Mouse (Mus musculus) lung, adult 2 months (tissue): ENCODE data around the gene Tas2r119.

Experiments used
- CTCF ChIP-seq: fragments of 200-500 bp; IDR thresholded peaks from 2 replicates; pipeline ENCODE4 v1.5.1; 2011; ENCODE audit warnings: mild to moderate bottlenecking, low read length, control low read depth; ENCODE audit not compliant: insufficient read depth
- POLR2A ChIP-seq: fragments of 200-500 bp; IDR thresholded peaks from 2 replicates; pipeline ENCODE4 v1.6.1; 2011; ENCODE audit warnings: low read depth, mild to moderate bottlenecking, control low read depth, low read length, borderline replicate concordance; ENCODE audit errors: extremely low read depth

GRCm38 (mm10) chr15:32182026-32182425 lies 4.9 kb downstream of the Tas2r119 start:
- TF ChIP-seq CTCF: no peak
- TF ChIP-seq POLR2A: no peak
